Mouse (Mus musculus) stomach, postnatal 0 days (tissue): ENCODE measurements around the gene Efcab6.

ENCODE experiments used
- CTCF ChIP-seq: IDR thresholded peaks from 2 replicates; pipeline ENCODE4 v1.5.1; 2016; ENCODE audit warnings: antibody characterized with exemption, low read depth, mild to moderate bottlenecking, moderate library complexity
- EP300 ChIP-seq: optimal IDR thresholded peaks from 2 replicates; pipeline ENCODE3; 2016; ENCODE audit warnings: antibody characterized with exemption

DNA sequence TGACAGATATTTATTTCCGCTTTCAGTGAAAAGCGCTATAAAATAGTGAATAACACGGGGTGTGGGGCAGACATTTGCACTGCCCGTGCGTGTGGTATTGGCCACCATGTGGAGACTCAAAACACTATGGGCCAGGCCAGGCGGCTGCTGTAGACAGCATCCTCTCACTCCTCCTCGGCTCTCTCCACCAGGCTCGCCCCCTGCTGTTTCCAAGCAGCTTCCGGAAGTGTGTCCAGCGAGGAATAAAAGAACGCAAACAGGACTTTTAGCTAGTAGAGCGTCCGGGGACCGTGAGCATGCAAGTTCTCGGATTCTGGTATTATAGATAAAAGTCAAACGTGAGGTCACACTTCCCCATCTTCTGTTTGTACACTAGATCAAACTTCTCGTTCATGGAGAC lies 12.0 kb upstream of the Efcab6 start:
- no peak for TF ChIP-seq EP300
- peak; percentile 20; the same call in 1 of the 2 replicates for TF ChIP-seq CTCF
